Mouse (Mus musculus) adrenal gland, postnatal 10 days (tissue): Measurements from ENCODE around the gene Chst15. TPM values are rescaled to one million over a fixed set of nuclear protein-coding genes. Genes with fewer than 3 reads are reported as not detected.

Experiments
- DNase-seq: peaks from one replicate; pipeline ENCODE4 v3.0.0; 2021; ENCODE audit warnings: mixed read lengths
- total RNA-seq, 2 experiments: library from RNA; stranded (reverse); gene quantifications; 2 replicates each; pipeline ENCODE4 v1.2.3; 2021

The Chst15 gene
- total RNA-seq, 2 experiments from 2014 or later, result 39.3 to 40.3 TPM

DNA sequence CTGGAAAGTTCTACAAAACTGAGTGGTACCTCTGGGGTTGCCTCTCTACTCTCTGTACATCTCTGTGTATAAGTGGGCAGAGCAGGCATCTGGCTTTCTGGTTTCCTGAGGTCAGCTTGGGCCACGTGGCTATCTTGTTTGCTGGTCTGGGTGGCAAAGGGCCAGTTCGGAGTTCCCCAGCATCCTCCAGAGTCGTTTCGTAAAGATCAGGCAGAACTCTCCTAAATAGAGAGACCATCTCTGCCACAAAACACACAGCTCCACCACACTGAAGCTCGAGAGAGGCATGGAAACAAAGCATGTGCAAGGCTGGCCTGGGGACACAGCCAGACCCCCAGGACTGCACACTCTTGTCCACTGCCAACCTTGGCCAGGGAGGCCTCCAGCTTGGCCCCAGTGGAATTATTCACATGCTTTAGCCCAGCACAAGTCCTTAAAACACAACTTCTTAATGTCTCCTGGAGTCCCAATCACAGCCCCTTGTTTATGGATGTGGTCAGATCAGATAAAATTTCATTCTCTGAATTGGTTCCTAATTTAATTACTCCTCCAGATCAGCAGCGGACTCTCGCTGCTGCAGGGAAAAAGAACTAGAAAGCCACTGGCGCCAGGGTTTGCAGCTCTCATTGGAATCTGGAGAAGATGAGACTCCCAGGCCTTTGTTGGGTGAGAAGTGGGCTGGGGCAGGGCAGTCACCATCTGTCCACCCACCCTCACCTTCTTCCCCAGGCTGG lies 14.4 kb downstream of the Chst15 start:
- DNase-seq, result peak; percentile 62

DNA sequence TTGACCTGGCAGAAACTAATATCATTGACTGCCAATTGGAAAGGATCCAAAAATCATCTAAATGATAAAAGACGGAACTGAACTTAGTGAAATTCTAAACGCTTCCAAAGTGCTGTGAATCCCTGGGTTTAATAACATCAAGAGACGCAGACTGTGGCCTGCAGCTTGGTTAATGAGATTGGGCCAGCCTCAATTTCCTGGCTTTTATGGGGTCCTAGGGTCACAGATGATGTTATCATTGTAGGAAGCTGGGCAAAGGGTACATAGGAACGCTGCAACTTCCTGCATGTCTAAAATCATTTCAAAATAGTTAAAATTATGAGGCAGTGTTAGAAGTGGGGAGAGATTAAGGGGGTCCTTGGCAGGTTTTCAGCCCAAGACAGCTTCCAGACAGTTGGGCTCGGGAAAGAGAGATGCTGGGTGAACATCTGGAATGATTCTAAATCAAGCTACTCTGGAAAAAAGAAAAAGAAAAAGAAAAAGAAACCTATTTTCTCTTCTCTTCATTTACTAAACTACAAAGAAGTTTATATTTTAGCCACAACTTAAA lies 17.3 kb downstream of the Chst15 start:
- DNase-seq, result no peak

DNA sequence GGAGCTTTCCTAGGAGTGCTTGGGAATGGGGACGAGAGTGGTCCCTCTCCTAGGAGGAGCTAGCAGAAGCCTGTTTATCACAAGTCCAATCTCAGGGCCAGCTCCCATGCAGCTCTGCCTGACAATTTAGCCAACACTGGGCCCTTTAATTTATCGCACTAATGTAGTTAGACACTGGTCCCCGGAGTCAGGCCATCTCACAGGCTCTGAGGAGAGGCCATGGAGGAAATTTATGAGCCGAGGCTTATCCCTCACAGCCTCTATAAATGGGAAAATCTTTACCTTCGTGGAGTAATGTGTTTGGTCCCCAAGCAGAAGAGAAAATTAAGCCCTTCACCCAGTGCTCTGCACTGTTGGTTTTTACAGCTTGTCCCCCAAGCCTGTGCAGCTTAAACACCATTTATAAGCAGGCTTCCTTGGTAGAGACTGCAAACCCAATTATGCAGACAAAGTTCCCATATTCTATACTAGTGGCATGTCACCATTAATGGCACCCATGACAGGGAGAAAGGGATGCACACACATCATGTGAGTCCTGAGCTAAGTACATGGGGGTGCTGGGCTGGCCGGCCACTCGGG lies 18.5 kb downstream of the Chst15 start:
- no peak for DNase-seq

DNA sequence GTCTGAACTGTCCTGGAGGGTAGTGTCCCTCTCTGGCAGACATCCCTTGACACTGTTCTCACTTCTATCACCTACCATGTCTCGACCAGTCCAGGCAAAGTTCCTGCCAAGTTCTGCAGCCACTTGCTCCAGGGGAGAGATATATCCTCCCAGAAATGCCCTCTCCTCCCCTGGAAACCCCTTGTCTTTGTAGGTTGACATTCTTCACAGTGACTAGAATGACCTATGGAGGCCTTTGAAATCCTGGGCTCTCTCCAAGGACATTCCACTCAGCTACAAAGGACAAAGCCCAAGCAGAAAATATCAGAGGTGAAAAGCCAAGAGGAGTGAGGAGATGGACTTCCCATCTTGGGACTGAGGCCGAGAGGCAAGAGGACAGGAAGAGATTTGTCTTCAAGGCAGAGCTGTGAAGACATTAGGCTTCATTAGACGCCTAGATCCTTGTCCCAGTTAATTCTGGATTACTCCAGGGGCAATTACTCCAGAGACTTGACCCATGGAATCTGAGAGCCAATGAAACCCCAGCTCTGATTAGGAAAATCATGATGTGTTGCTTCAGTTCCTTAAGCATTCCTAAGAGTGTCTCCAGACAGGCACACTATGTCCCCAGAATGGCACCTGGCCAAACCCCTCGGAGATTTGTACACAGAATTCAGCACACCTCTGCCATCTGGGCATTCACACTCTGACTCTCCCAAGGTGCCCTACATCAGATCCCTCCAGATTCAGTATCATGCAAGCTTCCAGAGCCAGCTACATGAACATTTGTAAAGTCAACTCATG lies 20.2 kb downstream of the Chst15 start:
- peak; percentile 48 for DNase-seq

DNA sequence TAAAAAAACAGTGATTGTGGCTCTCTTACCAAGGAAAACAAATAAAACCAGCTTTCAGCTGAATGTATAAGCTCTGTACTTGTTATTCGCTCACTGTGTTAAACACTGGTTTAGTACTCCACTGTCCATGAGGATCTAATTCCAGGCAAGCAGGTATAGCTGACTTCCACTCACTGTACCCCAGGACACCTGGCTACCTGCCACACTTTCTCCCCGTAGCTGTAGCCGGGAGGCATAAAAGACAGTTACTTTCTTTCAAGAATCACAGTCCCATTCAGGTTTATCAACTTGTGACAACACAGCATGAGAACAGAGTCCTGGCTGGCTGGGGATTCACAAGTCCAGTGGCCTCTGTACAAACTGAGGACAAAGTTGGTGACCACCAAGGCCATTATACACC lies 20.9 kb downstream of the Chst15 start:
- DNase-seq, result no peak

DNA sequence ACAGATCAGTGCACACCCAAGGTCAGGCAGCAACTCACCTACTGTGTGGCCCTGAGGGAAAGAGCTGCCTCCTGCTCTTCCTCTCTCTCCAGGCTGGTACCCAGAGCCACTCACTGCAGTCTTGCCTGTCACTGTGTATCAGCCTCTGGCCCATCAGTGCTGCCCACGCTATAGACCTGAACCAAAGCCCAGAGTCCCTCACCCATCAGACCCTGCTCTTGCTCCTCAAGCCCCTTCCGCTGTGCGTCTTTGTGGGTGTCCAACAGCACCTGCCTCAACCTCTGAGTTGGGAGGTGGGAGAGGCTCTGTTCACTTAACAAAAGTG lies 29.7 kb downstream of the Chst15 start:
- DNase-seq, result no peak

DNA sequence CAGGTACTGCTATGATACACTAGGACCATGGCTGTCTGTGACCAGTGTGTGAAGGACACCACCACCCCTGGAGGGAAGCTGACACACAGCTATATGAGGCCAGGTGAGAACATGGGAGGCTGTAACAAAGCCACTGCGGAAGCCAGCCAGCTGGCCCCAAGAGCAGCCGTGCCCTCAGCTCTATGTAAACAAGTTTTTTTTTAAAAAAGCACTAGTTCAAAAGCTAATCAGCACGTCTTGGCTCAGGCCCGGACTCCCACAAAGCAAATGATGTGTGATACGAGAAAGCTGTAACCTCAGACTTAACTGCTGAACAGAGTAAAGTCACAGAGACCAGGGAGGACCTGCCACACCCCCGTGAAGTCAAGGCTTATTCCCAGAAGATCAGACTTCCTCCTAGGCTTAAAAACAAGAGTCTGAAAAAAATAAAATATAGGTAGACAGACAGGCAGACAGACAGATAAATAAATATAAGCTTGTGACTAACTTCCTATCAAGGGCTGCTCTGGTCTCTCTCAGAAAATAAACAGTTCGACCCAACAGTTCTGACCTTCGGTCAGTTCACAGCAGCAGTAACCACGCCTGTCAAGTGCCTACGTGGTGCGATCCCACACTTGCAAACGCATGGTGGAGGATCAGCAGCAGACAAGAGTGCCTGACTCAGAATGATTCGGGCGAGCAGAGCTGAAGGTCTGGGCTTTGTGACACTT lies 30.2 kb downstream of the Chst15 start:
- no peak for DNase-seq

DNA sequence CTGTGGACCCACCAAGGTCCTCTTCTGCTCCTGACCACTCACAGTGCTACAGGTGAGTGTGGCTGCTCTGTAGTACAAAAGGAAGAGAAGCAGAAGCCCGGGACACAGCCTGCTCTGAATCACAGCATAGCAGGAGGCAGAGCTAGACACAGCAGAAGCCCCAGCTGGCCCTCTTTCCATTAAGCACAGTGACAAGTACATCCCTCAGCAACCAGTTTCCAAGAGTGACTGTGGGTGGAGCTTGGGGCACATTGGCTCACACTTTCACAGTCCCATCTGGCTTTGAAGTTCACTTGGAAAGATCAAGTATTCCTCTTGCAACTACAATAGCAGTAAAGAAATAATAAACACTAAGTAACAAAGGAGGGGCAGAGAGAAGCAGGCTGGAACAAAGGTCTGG lies 32.2 kb downstream of the Chst15 start:
- DNase-seq, result no peak

DNA sequence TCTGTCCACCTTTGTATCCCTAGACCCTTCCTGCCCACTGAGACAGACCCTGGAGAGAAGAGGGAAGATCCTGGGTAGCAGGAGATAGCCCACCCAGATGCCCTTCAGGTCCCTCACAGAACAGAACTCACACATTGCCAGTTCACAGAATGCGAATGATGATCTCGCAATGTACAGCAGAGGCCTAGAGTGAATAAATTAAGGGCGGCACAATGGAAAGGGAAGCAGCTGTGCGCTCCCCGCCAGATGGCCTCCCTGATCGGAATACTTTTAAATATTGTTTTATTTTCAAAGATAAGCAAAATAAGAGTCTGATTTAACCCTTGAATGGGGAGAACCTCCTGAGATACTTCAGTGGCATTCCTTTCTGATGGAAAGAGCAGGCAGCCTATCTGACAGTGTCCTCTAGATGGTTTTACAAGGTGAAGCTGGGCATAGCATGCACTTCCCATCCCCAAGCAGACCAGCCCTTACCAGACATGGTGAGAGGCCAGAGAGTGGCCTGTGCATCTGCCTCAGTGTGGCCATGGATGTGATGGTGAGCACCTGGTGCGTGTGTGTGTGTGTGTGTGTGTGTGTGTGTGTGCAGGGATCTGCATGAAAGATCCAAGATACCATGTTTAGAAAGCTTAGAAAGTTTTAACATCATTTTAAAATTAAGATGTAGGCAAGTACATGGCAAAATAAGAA lies 32.8 kb downstream of the Chst15 start:
- DNase-seq, result no peak

DNA sequence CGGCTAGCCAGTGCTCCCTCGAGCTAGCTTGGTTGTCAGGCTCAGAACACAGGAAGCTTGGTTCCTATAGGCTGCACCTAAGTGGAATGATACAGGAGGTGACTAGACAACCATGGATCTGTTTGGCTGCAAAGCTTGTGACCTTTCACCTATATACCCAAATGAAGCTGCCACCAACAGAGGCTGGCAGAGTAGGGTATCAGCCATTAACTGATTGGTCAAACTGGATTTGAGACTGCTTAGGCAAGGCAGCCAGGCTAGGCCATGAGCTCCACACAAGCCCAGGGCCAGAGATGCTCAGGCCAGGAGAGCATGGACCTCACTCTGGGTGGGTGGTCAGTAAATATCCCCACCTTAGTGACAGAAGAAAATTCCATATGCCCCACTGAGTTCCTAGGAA lies 34.5 kb downstream of the Chst15 start:
- DNase-seq, result no peak

DNA sequence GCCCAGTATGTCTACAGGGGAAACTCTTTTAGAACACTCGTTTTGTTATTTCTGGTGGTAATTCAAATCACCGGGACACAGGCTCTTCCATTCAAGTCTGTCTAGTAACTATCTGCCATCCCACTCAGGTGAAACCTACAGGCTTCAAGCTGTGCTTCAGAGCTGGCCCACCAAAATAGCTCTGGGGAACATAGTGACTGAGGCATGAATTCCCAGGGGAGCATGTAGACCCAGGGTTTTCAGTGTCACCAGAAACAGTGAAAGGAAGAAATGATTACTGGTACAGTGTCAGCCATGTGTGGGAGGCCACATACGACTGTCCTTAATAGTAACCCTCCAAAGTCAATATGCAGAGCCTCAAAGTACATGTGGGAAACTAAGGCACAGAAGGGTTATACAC lies 34.9 kb downstream of the Chst15 start:
- DNase-seq, result no peak

DNA sequence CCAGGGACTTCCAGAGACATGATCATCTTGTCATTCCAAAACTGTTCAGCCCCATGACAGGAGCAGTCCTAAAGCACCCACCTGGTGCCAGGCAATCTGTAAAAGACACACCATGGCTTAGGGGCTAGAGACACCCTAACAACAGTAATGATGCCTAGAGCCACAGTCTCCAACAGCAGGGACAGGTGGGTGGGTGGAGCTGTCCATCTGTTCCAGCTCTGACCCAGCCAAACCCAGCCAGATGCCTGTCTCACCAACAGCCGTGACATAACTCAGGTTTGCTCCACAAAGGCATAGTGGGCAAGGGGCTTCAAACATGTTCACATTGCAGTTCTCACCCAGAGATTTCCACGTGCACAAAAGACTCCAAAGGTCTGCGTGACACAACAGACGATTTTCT lies 35.3 kb downstream of the Chst15 start:
- no peak for DNase-seq

DNA sequence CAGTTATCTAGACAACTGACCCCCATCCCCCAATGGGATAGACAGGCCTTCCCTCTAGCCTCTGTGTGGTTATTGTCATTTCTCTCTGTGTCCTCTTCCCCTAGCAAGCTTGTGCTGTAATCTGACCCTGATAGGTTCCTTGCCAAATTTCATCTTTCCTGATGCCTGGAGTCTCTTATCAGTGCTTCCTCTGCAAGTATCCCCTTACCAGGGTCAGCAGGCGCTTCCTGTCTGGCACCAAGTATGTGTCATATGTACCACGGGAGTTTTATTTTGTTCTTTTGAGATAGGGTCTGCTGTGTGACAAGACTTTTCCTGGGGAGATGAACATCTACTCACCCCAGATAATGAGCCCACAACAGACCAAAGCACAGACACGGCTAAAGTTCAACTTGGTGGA lies 38.4 kb downstream of the Chst15 start:
- peak; percentile 28 for DNase-seq

DNA sequence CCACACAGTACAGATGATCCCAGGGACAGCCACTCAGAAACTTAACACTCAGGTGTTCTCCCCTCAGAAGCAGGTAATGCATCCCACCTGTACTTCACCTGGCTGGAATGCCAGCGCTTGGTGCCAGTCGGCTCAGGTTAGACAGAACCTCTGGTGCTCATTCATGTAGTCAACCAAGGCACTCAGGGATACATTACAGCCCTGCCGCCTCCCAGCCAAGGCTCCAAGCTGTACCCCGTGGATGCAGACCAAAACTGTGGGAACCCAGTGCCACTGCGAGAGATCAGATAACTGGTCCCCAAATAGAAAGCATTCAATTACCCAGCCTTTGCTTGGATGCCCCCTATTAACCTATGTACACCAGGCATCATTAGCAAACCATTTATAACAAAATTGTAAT lies 40.7 kb downstream of the Chst15 start:
- DNase-seq, result no peak

DNA sequence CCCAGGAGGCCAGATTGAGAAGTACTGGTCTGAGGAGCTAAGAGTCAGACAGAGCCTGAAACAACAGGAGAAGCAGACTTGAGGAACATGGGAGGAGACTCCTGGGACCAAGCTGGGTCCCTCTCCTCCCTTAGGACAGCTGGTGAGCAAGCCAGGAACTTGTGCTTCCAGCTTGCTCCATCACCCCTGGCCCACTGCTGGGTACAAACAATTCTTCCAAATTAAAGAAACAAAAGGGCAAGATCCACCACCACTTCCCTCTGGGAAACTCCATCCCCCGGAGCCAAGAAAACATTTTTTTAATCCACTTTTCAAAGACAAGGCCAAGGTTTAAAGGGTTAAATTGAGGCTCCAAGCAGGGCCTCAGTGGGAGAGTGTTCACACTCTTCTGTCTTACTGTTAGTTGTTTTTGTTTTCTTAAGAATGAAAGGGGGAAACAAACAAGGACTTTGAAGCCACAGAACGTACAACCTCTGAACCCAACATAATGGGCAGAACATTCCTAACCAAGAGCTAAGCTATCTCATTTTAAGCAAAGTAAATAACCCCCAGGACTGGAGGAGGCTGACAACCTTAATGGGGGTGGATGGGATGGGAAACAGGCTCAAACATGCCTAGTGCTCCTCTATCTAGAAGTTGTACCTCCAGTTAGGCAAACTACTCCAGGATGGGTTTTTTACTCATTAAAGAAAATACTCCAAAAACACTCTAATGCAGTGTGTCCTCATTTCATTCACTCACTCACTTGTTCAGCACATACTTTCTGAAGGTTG lies 43.1 kb downstream of the Chst15 start:
- peak; percentile 30 for DNase-seq

DNA sequence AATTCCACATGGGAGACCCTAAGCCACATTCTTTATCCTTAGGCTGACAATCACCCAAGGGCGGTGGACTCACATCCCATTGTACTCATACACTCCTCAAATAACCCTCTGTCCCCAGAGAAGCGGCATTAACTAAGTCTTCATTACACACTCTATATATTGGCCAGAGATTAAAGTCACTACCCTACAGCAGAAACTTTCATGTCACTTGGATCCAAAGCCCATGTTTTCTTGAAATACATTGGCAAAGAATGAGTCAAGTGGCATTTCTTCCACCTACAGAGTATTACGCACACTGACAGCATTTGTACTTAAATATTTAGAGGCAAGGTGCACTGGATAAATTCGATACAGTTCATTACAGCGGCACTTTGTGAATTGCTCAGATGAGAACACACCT lies 44.0 kb downstream of the Chst15 start:
- DNase-seq, result no peak

DNA sequence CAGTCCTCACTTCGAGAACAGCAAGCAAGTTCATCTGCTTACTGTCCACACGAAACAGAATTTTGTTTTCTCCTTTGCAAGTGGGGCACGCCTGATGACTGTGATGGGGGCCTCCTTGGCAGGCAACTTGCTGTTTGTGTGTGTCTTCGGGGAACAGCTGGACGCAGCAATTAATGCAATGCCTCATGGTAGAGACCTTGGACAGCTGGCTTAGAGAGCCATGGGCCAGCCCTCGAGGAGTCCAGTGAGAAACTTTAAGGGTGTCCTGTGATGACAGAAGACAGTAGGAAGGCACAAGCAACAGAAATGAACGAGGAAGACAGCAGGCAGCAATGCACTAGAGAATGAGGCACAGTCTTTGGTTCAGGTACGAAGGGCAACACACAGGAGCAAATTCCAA lies 46.7 kb downstream of the Chst15 start:
- no peak for DNase-seq

DNA sequence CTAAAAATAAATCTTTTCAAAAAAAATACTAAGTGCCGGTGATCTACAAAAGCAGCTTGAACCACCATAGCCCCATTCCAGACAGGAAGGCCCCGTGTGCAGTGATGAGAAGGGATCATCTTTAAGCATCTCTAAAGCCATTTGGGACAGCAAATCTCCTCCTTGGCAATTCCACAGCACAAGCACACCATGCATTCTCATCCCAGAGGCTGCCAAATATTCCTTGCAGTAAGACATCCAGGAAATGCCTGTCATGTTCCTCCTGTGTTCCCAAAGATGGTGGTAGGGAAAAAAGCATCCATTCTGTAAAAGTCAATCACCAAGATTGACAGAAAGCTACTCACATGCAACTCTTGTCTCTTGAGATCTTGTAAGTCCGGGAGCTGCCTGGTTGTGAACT lies 47.4 kb downstream of the Chst15 start:
- DNase-seq, result no peak

DNA sequence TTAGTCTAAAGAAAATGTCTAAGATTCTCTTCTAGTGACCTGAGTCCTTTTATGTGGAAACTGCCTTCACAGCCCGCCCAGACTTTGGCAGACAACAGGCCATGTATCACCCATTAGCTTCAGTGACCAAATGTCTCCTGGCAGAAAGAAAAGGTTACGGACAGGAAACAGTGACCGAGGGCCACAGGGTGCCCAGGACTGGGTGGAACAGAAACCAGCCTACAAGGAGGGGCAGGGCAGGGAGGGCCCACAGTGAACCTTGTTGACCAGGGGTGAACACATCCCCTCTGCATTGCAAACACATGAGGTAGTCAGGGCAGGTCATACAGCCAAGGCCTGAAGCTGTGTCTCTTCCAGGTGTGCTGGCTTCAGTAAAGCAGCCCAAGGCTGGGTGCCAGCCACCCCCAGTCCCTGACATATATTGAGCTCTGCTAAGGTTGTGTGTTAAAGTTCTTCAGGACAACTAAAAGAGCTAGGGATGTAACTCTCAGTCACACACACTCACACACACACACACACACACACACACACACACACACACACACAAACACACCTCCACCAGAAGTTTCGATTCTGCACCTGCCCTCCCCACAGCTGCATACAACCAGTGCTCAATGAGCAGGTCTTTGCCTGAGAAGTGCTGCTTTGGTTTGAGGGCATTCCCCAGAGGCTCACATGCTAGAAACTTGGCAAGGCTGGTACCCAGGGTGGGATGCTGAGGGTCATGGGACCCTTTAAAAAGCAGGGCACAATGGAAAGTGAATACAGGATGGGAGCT lies 49.1 kb downstream of the Chst15 start:
- DNase-seq, result no peak

DNA sequence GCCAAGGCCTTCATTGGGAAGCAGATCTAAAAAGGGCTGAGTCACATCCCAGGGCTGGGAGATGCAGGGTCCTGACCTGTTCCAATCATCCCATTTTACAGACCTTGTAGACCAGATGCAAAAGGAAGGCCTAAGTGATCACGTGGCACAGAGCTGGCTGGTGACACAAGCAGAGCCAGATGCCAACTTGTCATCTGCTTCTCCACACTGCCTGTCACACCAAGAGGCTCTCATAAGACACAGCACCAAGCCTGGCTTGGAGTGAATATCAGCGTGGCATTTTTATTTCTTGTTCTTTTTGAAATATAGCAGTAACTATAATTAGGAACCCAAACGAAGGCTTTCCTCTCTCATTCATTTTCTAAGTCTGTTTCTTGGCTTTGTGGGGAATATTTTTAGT lies 52.3 kb downstream of the Chst15 start:
- no peak for DNase-seq

DNA sequence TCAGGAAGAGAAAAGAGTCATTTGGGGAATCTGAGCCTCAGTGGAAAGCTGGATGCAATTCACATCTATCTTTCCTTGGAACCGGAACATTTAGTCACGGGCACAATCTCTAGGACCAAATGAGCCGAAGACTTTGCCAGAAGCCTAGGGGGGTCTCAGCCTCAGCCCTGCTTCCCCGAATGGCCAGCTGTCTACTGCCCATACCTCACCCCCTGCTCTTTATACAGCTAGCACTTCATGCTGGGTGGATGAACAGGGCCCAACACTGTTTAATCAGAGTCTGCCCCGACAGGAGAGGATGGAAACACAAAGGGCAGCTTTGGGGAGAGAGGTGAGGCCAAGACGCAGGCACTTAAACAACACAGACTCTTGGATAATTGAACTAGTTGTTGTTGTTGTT lies 53.8 kb downstream of the Chst15 start:
- DNase-seq, result no peak
